Mouse (Mus musculus) forebrain, postnatal 0 days (tissue): Measurements from ENCODE around the gene Hpse2. TPM values are rescaled to one million over a fixed set of nuclear protein-coding genes. Genes with fewer than 3 reads are reported as not detected.

Experiments
- ATAC-seq: fragments of 200-750 bp; cut with Nextera tagmentation; 2 replicates; pipeline ENCODE4 v1.8.0; 2017; ENCODE audit warnings: mild to moderate bottlenecking, moderate library complexity
- DNase-seq: peaks from one replicate; pipeline ENCODE4 v3.0.0-alpha.2; 2015
- H3K27ac ChIP-seq: fragments of 300-500 bp; sonication (generic); 2 replicates; pipeline ENCODE4 v1.5.1; 2014; ENCODE audit warnings: low read depth, mild to moderate bottlenecking, antibody characterized with exemption, low read length, moderate library complexity, mixed read lengths
- H3K27me3 ChIP-seq: fragments of 300-500 bp; sonication (generic); 2 replicates; pipeline ENCODE4 v1.6.1; 2014; ENCODE audit warnings: mild to moderate bottlenecking, low read length, mixed read lengths; ENCODE audit not compliant: insufficient read depth
- H3K36me3 ChIP-seq: fragments of 300-500 bp; sonication (generic); 2 replicates; pipeline ENCODE4 v1.6.1; 2014; ENCODE audit warnings: mild to moderate bottlenecking, moderate library complexity; ENCODE audit not compliant: insufficient read depth
- H3K4me1 ChIP-seq: fragments of 300-500 bp; sonication (generic); 2 replicates; pipeline ENCODE4 v1.6.1; 2014; ENCODE audit warnings: antibody characterized with exemption; ENCODE audit not compliant: insufficient read depth
- H3K4me2 ChIP-seq: fragments of 300-500 bp; sonication (generic); 2 replicates; pipeline ENCODE4 v1.6.1; 2014; ENCODE audit warnings: low read depth, mild to moderate bottlenecking, moderate library complexity
- H3K4me3 ChIP-seq: fragments of 300-500 bp; sonication (generic); 2 replicates; pipeline ENCODE4 v1.5.1; 2014; ENCODE audit warnings: low read depth, low read length, mixed read lengths
- H3K9ac ChIP-seq: fragments of 300-500 bp; sonication (generic); 2 replicates; pipeline ENCODE4 v1.6.1; 2014; ENCODE audit warnings: mild to moderate bottlenecking
- H3K9me3 ChIP-seq: fragments of 300-500 bp; sonication (generic); 2 replicates; pipeline ENCODE4 v1.6.1; 2016; ENCODE audit warnings: low read length
- CTCF ChIP-seq: sonication (generic); IDR thresholded peaks from 2 replicates; pipeline ENCODE4 v1.5.1; 2016; ENCODE audit warnings: antibody characterized with exemption, control low read depth, low read depth
- WGBS: fragments of 180-500 bp; shearing (Covaris S2); extraction: QIAGEN DNeasy Blood & Tissue Kit; methylation state at CpG from one replicate; pipeline ENCODE4 v1.1.7; 2014; 5-methylcytosine and 5-hydroxymethylcytosine counted together
- polyA plus RNA-seq: library from polyadenylated mRNA; unstranded; fragments of >200 nt; fragmentation: Nextera tagmentation; extraction: Ambion mirVana; gene quantifications from 2 replicates; pipeline ENCODE4 v1.2.1, GENCODE M21; 2015
- total RNA-seq: library from RNA; depleted of rRNA; stranded (reverse); fragments of >200 nt; gene quantifications from 2 replicates; pipeline ENCODE4 v1.2.3, GENCODE M21; 2014

Gene Hpse2
- total and polyA plus RNA-seq, 2 experiments from 2014 or later = 0.34 to 0.57 TPM

DNA sequence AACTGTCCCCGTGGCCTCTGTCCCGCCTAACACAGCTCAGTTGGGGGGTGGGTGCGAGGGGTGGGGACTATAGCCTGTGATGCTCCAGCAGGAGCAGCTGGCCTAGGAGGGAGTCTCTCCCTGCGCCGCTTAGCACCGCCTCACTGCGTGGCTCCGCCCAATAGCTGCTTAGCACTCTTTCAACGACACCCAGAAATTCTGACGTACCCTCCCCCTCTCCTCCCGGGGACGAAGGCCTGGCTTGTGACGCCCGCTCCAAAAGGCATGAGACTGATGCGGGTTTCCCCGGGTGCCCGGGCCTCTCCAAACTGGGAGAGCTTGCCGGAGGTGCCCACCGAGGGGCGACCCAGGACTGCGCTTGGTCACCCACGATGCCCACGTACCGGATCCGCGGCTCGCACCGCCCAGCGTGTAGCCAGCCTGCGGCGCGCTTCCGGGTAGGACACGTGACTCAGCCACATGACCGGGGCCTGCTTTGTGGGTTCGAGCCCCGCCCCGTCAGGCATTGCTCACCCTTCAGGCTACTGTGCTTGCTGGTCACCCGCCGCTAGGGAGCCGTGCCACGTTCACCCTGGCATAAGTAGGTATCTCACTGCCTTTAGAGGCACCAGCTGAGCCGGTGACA lies 608.5 kb downstream of the Hpse2 start, which contains the start of gene Hps1:
TSS of gene Hps1 (minus strand) at position 448 of the 625 bp plus-strand sequence.
- peak within 1 kb of the TSS; percentile 64 for H3K9ac ChIP-seq
- no peaks in the 10 kb centered on the region for H3K36me3 ChIP-seq
- ATAC-seq (peak; percentile 99), DNase-seq (peak; percentile 96)
- WGBS = 4% methylated on average over 43 of the region's 43 CpGs
- peaks cover 3% of the 10 kb centered on the region; the same call in 1 of the 2 replicates for H3K4me1 ChIP-seq
- no peak; the same call in 1 of the 2 replicates for TF ChIP-seq CTCF
- H3K9me3 ChIP-seq = no peaks in the 10 kb centered on the region
- H3K27ac ChIP-seq = peak within 1 kb of the TSS; percentile 89
- no peaks in the 10 kb centered on the region for H3K27me3 ChIP-seq
- H3K4me3 ChIP-seq = peak within 1 kb of the TSS; percentile 48
- H3K4me2 ChIP-seq = peak within 1 kb of the TSS; percentile 59

DNA sequence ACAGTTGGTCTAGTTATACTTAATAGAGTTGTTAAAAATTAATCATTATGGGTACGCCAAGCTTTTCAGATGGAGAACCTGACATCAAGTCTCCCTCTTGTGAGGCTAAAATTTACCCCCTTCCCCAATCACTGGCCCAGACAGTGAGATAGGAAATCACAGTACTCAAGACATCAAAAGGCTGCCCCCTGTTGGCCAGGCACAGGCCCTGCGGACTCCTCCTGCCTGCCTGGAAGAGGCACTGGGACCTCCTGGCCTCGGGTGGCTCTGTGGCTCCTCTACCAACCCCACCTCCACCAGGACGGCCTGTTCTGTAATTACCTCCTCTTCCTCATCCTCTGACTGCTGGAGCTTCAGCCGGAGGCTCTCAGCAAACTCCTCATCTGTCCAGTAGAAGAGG lies 610.4 kb downstream of the Hpse2 start:
- Histone ChIP-seq H3K4me1 (peaks cover 3% of the 10 kb centered on the region; the same call in 1 of the 2 replicates), H3K4me3 (no peak overlapping the region), H3K27ac (no peak overlapping the region), H3K27me3 (no peaks in the 10 kb centered on the region), H3K4me2 (no peak overlapping the region), H3K9me3 (no peaks in the 10 kb centered on the region), H3K9ac (no peak overlapping the region), H3K36me3 (no peaks in the 10 kb centered on the region)
- no peak for DNase-seq
- 83% methylated on average over 5 of the region's 5 CpGs for WGBS
- ATAC-seq = no peak
- TF ChIP-seq CTCF = 0 out of 2 replicates have a peak, but pooled peaks have one; percentile 26

- Histone ChIP-seq H3K4me3 (no peak overlapping the region), H3K27me3 (no peaks in the 10 kb centered on the region), H3K27ac (no peak overlapping the region), H3K4me2 (no peak overlapping the region), H3K4me1 (peaks cover 3% of the 10 kb centered on the region; the same call in 1 of the 2 replicates), H3K9me3 (no peaks in the 10 kb centered on the region), H3K9ac (no peak overlapping the region), H3K36me3 (no peaks in the 10 kb centered on the region)
- DNase-seq (no peak), ATAC-seq (no peak)
- 95% methylated on average over 1 of the region's 1 CpGs for WGBS
- TF ChIP-seq CTCF = peak; percentile 37; the same call in 1 of the 2 replicates
These were observed 611.3 kb downstream of the Hpse2 start for GRCm38 (mm10) chr19:42776813-42777212.

DNA sequence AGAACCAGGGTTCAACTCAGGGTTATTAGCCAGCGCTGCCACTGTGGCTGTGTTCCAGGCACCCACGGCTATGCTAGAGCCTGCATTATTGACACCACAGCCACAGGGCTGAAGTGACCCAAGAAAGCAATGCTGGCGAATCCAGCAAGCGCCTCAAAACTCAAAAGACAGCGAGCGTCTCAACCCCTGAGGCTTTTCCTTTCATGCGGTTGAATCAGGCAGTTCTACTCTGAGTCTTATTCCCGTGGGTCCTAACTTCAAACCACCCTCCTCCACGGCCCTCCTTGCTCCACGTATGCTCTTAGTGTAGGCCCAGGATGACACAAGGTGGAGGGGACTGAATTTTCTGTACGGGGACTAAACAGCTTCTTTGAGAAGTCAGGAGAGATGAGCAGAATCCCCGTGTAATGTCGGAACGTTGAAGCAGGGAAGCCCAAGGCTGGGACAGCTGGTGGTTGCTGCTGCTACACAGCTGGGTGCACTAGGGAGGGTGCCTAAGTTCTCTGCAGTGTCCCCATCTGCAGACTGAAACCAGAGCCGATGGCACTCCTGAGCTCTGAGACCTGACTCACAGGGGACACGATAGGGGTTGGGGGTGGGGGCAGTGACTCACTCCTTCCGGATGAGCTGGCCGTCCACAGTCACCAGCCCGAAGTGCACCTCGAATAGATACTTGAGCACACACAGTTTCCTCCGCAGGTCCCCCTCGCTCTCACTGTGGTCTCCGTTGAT lies 617.8 kb downstream of the Hpse2 start:
- H3K4me1 ChIP-seq = no peaks in the 10 kb centered on the region

GRCm38 (mm10) chr19:42769648-42770047 lies 618.5 kb downstream of the Hpse2 start:
- H3K27ac ChIP-seq = no peak overlapping the region
- TF ChIP-seq CTCF = no peak
- 93% methylated on average over 10 of the region's 10 CpGs for WGBS
- H3K4me3 ChIP-seq = no peak overlapping the region
- ATAC-seq (no peak), DNase-seq (no peak)
- H3K9ac ChIP-seq = no peak overlapping the region
- H3K27me3 ChIP-seq = no peaks in the 10 kb centered on the region
- H3K36me3 ChIP-seq = peaks cover 14% of the 10 kb centered on the region; the same call in 1 of the 2 replicates
- no peaks in the 10 kb centered on the region for H3K9me3 ChIP-seq
- no peaks in the 10 kb centered on the region for H3K4me1 ChIP-seq
- no peak overlapping the region for H3K4me2 ChIP-seq

More for the DNA sequence above, 617.8 kb downstream of the Hpse2 start:
- Histone ChIP-seq H3K9ac (no peak overlapping the region), H3K4me3 (no peak overlapping the region), H3K27me3 (no peaks in the 10 kb centered on the region), H3K36me3 (peaks cover 14% of the 10 kb centered on the region; the same call in 1 of the 2 replicates), H3K9me3 (no peaks in the 10 kb centered on the region), H3K27ac (no peak overlapping the region), H3K4me2 (no peak overlapping the region)
- WGBS = 84% methylated on average over 23 of the region's 23 CpGs
- no peak for DNase-seq
- TF ChIP-seq CTCF = no peak
- ATAC-seq = no peak

DNA sequence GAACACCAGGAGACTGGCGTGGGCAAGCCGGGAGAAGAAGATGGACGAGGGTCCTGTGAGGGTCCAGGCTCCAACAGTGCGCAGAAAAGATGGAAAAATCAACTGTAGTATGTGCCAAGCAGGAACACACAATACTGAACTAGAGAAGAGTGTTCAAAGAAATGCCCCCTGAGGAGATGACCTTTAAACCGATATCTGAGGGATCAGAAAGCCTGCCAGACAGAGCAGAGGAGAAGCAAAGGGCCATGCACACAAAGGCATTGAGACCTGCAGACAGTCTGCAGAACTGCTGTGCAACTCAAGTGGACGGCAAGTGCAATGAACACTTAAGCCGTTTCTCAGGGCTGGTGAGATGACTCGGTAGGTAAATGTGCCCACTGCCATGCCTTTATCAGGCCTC lies 620.8 kb downstream of the Hpse2 start:
- no peak for TF ChIP-seq CTCF
- no peak for DNase-seq
- Histone ChIP-seq H3K9me3 (no peaks in the 10 kb centered on the region), H3K27ac (no peak overlapping the region), H3K27me3 (no peaks in the 10 kb centered on the region), H3K4me1 (no peaks in the 10 kb centered on the region), H3K36me3 (peaks cover 14% of the 10 kb centered on the region; the same call in 1 of the 2 replicates), H3K4me2 (no peak overlapping the region), H3K4me3 (no peak overlapping the region), H3K9ac (no peak overlapping the region)
- ATAC-seq = no peak
- 66% methylated on average over 8 of the region's 8 CpGs for WGBS

DNA sequence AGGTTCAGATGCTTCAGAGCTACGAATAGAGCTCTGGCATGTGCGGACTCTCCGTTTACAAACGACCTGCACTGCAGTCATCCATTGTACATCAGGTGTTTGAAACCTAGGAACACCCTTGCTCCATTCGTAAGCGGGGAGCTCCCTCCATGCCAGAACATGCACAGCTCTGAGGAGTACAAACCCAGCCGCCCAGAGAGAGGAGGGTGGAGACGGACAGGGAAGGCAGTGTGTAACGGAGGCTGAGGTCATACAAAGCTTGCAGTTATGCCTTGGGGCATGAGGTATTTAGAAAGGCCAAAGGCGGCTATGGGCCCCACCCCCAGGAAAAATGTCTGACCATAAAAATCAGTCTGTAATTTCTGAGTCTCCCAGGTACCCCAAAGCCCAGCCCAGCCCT lies 623.8 kb downstream of the Hpse2 start:
- no peak for DNase-seq
- Histone ChIP-seq H3K27me3 (no peaks in the 10 kb centered on the region), H3K4me1 (no peaks in the 10 kb centered on the region), H3K9me3 (no peaks in the 10 kb centered on the region), H3K27ac (no peak overlapping the region), H3K36me3 (peaks cover 10% of the 10 kb centered on the region), H3K4me3 (no peak overlapping the region), H3K4me2 (no peak overlapping the region), H3K9ac (no peak overlapping the region)
- ATAC-seq = no peak
- TF ChIP-seq CTCF = no peak
- WGBS = 70% methylated on average over 10 of the region's 10 CpGs
